Mouse (Mus musculus): ENCODE results near the gene Hdac7.

DNA sequence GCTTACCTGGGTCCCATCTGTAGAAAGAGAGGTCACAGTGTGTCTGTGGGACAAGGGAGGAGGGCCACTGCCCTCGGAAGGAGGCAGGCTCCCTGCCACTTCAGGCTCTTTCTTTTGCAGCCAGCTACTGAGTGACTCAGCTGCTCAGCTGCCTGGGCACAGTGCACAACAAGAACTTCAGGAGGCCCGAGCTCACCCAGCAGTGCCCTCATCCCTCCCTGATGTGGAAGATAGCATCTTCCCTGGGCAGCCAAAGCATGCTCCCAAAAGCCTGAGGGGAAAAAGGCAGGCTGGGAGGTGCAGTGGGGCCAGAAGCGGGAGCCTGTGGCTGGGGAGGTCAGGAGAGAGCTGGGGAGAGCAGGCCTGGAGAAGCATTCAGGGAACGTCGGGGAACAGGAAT lies 29.6 kb downstream of the Hdac7 start:
- TF ChIP-seq CTCF (IDR thresholded peaks at IDR 0.05; ENCODE audit: low read depth, low read length) (no peak), POLR2A (IDR thresholded peaks at IDR 0.05; ENCODE audit: insufficient read depth, low read length) (no peak), EP300 (IDR thresholded peaks at IDR 0.05; ENCODE audit: insufficient read depth, low read depth, low read length) (no peak)
